Mouse (Mus musculus): Measurements from ENCODE around the gene Cabs1. TPM values are rescaled to one million over a fixed set of nuclear protein-coding genes. Genes with fewer than 3 reads are reported as not detected.

Cabs1 gene
- total RNA-seq (2023), result not detected

DNA sequence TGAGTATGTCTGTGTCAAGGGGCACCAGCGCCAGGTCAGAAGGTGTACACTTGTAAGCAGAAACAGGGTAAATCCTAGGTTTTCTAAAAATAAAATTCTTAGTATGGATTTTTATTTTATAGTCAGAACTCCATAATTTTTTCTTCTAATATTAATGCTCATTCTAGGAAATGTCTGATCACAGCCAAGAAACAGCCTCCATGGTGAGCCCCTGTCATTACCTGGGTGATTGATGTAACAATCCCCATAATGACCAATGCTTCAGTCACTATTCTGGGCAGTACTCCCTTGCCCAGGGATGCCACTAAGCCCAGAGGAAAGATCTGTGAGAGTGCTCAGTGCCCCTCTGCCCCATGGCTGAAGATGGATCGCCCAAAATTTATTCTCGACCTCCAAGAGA, at the start of gene Cabs1:
Cabs1 (plus strand) TSS at position 301 of the 400 bp plus-strand sequence.

DNA sequence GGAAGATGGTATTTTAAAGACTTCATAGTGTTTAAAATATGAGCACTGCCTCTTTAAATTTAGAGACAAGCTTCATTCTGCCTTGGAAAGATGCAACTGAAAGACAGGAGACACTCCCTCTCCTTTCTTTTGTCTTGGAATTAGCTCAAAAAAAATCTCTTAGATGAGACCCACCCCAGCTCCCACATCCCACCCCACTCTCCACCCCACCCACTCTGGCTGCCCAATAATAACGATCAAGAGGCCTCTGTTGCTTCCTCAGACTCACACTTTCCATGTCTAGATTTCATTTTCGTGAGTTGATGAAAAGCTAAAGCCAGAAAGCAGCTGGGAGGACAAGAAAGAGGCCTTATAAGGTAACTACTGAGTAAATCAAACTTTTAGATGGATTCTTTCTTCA, 10.0 kb upstream of the Cabs1 start, which contains the start of the genes 2310003L06Rik and Gm28434:
2310003L06Rik (plus strand) TSS at position 259 of the 400 bp plus-strand sequence.
Gm28434 (plus strand) TSS at position 317 of the 400 bp plus-strand sequence.

DNA sequence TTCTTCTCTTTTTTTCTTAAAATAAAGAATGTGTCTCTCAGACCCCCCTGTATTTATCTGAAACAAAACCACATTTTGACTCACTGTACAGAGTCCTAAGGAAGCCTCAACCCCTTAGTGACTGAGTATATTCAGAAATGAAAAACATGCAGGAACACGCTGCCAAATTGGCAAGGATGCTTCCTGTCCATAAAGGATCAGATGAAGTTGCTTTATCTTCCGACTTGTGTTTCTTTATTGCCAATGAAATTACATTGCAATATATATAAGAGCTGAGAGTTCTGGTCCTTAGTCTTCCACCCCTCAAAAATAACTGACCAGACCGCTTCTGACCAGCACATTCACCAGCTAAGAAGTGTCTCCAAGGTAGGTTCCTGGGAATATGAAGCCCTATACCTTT, 23.0 kb downstream of the Cabs1 start, which contains the start of gene Smr3a:
Smr3a (plus strand) TSS at position 301 of the 400 bp plus-strand sequence.

Other genes with a start within 250 kb of the Cabs1 start
- gene Csn1s2a, start 204.9 kb upstream of the Cabs1 start, total RNA-seq (2023), result not detected
- gene Csn1s2b, start 171.4 kb upstream of the Cabs1 start, total RNA-seq (2023), result not detected
- not detected for gene Prr27, start 153.8 kb upstream of the Cabs1 start, total RNA-seq (2023)
- gene Odam, start 94.4 kb upstream of the Cabs1 start, total RNA-seq (2023), result not detected
- gene Csn3, start 53.9 kb upstream of the Cabs1 start, total RNA-seq (2023), result not detected
- not detected for gene 2310003L06Rik, start 10.0 kb upstream of the Cabs1 start, total RNA-seq (2023)
- gene Gm28434, start 9.9 kb upstream of the Cabs1 start, total RNA-seq (2023), result not detected
- not detected for gene Smr3a, start 23.1 kb downstream of the Cabs1 start, total RNA-seq (2023)
- gene Smr2, start 107.1 kb downstream of the Cabs1 start, total RNA-seq (2023), result not detected
- gene Gm11116, start 132.1 kb downstream of the Cabs1 start, total RNA-seq (2023), result not detected
- gene Gm11115, start 174.7 kb downstream of the Cabs1 start, total RNA-seq (2023), result not detected

All from CD4-positive naive resting alpha-beta T cell, adult 57 days (primary cell).